Mouse (Mus musculus): ENCODE results near the gene Gm4869.

DNA sequence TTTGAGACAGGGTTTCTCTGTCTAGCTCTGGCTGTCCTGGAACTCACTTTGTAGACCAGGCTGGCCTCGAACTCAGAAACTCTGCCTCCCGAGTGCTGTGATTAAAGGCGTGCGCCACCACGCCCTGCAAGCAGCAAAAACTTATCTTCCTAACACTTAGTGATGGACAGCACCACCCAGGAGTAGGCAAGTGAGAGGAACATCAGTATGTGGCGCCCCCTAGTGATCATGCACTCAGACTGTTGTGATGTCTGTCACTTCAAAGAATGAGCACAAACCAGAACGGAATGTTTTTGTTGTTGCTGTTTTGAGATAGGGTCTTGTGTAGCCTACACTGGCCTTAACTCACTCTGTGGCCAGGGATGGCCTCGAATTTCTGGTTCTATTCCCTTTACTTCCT is 34.1 kb upstream of the Gm4869 start:
- no peak for TF ChIP-seq EP300 (IDR thresholded peaks at IDR 0.05; ENCODE audit: low read depth)
- TF ChIP-seq CTCF (IDR thresholded peaks at IDR 0.05; ENCODE audit: low read depth), result peak; percentile 60
